Mouse (Mus musculus): ENCODE results near the gene Sorbs2. TPM values are rescaled to one million over a fixed set of nuclear protein-coding genes. Genes with fewer than 3 reads are reported as not detected.

Gene Sorbs2
- polyA plus RNA-seq, 1 experiment from 2014 or later, result 23.9 TPM

DNA sequence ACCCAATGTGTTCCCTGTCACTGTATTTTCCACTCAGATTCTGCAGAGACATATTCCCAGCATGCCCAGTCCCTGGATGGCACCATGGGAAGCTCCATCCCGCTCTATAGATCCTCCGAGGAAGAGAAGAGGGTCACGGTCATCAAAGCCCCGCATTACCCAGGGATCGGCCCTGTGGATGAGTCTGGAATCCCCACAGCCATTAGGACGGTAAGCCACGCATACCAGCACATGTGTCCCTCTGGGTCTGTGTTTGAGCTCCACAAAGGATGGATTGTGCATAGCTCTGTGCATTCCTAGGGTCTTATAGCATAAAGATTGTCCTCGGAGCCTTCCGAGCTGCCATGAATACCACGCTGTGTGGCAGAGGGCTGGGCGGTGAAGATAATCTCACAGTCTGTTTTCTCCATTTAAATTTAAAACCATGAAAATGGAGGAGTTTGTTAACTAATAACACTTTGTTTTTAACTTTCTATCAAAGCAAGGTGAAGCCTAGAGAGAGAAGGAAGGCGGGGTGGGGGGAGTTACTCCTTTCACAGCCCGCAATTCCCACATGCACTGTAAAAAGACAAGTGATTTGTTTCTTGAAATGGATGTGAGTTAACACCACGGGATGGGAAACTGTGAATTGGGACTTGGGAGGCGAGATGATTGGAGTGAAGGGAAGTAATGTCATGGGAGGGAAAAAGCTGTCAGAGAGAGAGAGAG is 255.5 kb downstream of the Sorbs2 start:
- ATAC-seq (ENCODE audit: low read depth), result no peak
- Histone ChIP-seq H3K9me3 (ENCODE audit: control insufficient read depth, low read length) (no peaks in the 10 kb centered on the region), H3K36me3 (ENCODE audit: control insufficient read depth, insufficient read depth, low read length) (no peaks in the 10 kb centered on the region), H3K27ac (ENCODE audit: low read length) (no peak overlapping the region), H3K4me3 (ENCODE audit: low read length) (no peak overlapping the region), H3K9ac (ENCODE audit: low read length) (no peak overlapping the region), H3K4me1 (replicated peaks; ENCODE audit: control insufficient read depth, insufficient read depth, low read length) (peaks cover 9% of the 10 kb centered on the region; the same call in 1 of the 2 replicates), H3K27me3 (ENCODE audit: control insufficient read depth, insufficient read depth, low read depth, low read length) (no peaks in the 10 kb centered on the region), H3K4me2 (ENCODE audit: low read depth, low read length) (no peak overlapping the region)
- 78% methylated on average over 15 of the region's 15 CpGs for WGBS

DNA sequence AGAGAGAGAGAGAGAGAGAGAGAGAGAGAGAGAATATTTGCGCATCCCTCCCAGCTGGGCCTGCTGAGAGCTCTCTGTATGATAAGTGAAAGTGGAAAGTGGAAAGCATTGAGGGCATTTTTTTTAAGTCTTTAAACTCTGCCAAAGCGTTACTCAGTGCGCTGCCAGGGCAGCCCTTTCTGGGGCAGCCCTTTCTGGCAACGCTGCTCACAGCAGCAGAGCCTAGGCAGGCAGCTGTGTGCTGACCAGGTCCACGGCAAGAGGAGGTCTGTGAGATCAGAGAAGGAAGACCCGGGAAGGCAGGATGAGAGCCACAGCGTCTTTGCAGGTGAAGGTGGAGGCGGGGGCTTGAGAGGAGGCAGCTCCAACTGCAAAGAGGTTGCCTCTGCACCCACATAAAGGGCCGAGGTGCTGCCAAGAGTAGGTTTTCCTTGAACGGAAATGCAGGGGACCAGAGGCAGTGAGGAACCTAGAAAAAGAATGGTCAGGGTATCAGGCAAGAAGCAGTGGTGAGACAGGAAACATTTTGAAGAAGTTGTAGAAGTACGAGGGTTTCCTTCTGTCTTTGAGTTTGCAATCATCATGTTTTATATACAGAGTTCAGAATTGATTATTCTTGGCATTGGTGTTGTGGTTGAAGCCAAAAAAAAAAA is 256.2 kb downstream of the Sorbs2 start:
- 37% methylated on average over 11 of the region's 11 CpGs for WGBS
- H3K4me1 ChIP-seq (replicated peaks; ENCODE audit: control insufficient read depth, insufficient read depth, low read length), result peaks cover 9% of the 10 kb centered on the region; the same call in 1 of the 2 replicates
- no peaks in the 10 kb centered on the region for H3K9me3 ChIP-seq (ENCODE audit: control insufficient read depth, low read length)
- no peak overlapping the region for H3K4me3 ChIP-seq (ENCODE audit: low read length)
- H3K9ac ChIP-seq (ENCODE audit: low read length), result no peak overlapping the region
- no peaks in the 10 kb centered on the region for H3K36me3 ChIP-seq (ENCODE audit: control insufficient read depth, insufficient read depth, low read length)
- H3K27ac ChIP-seq (ENCODE audit: low read length), result no peak overlapping the region
- peak; percentile 36 for ATAC-seq (ENCODE audit: low read depth)
- no peaks in the 10 kb centered on the region for H3K27me3 ChIP-seq (ENCODE audit: control insufficient read depth, insufficient read depth, low read depth, low read length)
- H3K4me2 ChIP-seq (ENCODE audit: low read depth, low read length), result no peak overlapping the region

DNA sequence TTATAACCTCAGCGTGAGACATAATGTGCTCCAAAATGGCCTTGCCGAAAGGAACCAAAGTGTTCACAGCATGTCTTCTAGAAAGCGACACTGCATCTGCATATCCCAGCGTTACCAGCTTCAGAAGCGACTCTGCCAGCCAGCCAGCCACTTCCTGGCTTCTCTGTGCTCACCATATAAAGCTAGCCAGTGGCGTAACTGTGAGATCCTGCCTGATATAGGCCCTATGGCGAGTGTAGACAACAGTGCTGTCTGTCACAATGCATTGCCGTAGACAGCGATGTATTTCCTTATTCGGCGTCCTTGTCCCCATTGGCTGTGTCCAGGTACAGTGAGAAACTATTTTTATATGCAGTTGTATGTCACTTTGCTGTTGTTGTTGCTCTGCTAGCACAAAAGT is 258.6 kb downstream of the Sorbs2 start:
- H3K4me2 ChIP-seq (ENCODE audit: low read depth, low read length), result no peak overlapping the region
- no peak overlapping the region for H3K4me3 ChIP-seq (ENCODE audit: low read length)
- H3K27ac ChIP-seq (ENCODE audit: low read length), result no peak overlapping the region
- no peaks in the 10 kb centered on the region for H3K9me3 ChIP-seq (ENCODE audit: control insufficient read depth, low read length)
- H3K36me3 ChIP-seq (ENCODE audit: control insufficient read depth, insufficient read depth, low read length), result no peaks in the 10 kb centered on the region
- H3K9ac ChIP-seq (ENCODE audit: low read length), result no peak overlapping the region
- H3K27me3 ChIP-seq (ENCODE audit: control insufficient read depth, insufficient read depth, low read depth, low read length), result no peaks in the 10 kb centered on the region
- ATAC-seq (ENCODE audit: low read depth), result no peak
- 76% methylated on average over 11 of the region's 11 CpGs for WGBS
- H3K4me1 ChIP-seq (replicated peaks; ENCODE audit: control insufficient read depth, insufficient read depth, low read length), result peaks cover 7% of the 10 kb centered on the region; the same call in 1 of the 2 replicates

DNA sequence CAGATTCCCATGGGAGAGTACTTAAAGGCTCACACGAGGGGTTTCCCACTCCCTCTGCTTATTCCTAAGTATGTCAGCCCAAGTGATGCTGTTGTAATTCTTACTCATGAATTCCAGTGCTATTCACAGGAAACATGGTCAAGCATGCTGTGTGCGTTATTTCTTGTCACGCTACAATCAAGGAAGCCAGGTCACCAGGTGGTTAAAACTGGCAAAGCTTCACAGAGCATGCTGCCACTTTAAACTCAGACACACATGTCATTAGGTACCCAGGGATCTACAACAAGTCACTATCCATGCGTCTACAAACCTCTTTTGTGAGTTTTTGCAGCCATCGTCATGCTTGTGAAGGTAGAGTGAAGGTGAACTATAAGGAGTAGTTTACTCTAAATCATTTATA is 267.3 kb downstream of the Sorbs2 start:
- H3K36me3 ChIP-seq (ENCODE audit: control insufficient read depth, insufficient read depth, low read length), result 0 out of 2 replicates have a peak, but pooled peaks cover 2% of the 10 kb centered on the region
- no peaks in the 10 kb centered on the region for H3K9me3 ChIP-seq (ENCODE audit: control insufficient read depth, low read length)
- ATAC-seq (ENCODE audit: low read depth), result no peak
- 86% methylated on average over 5 of the region's 5 CpGs for WGBS
- no peak overlapping the region for H3K9ac ChIP-seq (ENCODE audit: low read length)
- no peaks in the 10 kb centered on the region for H3K4me1 ChIP-seq (replicated peaks; ENCODE audit: control insufficient read depth, insufficient read depth, low read length)
- H3K27me3 ChIP-seq (ENCODE audit: control insufficient read depth, insufficient read depth, low read depth, low read length), result no peaks in the 10 kb centered on the region
- no peak overlapping the region for H3K4me3 ChIP-seq (ENCODE audit: low read length)
- H3K27ac ChIP-seq (ENCODE audit: low read length), result no peak overlapping the region
- no peak overlapping the region for H3K4me2 ChIP-seq (ENCODE audit: low read depth, low read length)

DNA sequence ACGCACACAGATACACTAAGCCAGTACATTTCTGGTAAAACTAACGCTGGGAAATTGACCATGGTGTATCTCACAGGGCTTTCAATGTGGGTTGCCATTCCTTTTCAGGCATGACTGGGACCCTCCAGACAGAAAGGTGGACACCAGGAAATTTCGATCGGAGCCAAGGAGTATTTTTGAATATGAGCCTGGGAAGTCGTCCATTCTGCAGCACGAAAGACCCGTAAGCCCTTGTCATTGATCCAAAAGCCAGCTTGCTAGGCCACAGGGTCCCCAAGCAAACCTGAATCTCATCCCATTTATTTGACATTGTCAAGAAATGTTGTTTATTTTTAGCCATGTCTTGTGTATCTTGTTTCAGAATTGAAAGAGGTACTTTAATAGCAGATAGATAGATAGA is 267.9 kb downstream of the Sorbs2 start:
- no peak overlapping the region for H3K4me2 ChIP-seq (ENCODE audit: low read depth, low read length)
- no peak for ATAC-seq (ENCODE audit: low read depth)
- no peaks in the 10 kb centered on the region for H3K9me3 ChIP-seq (ENCODE audit: control insufficient read depth, low read length)
- no peak overlapping the region for H3K9ac ChIP-seq (ENCODE audit: low read length)
- no peak overlapping the region for H3K4me3 ChIP-seq (ENCODE audit: low read length)
- H3K4me1 ChIP-seq (replicated peaks; ENCODE audit: control insufficient read depth, insufficient read depth, low read length), result no peaks in the 10 kb centered on the region
- H3K27ac ChIP-seq (ENCODE audit: low read length), result no peak overlapping the region
- no peaks in the 10 kb centered on the region for H3K27me3 ChIP-seq (ENCODE audit: control insufficient read depth, insufficient read depth, low read depth, low read length)
- 0 out of 2 replicates have a peak, but pooled peaks cover 2% of the 10 kb centered on the region for H3K36me3 ChIP-seq (ENCODE audit: control insufficient read depth, insufficient read depth, low read length)
- 91% methylated on average over 7 of the region's 7 CpGs for WGBS

DNA sequence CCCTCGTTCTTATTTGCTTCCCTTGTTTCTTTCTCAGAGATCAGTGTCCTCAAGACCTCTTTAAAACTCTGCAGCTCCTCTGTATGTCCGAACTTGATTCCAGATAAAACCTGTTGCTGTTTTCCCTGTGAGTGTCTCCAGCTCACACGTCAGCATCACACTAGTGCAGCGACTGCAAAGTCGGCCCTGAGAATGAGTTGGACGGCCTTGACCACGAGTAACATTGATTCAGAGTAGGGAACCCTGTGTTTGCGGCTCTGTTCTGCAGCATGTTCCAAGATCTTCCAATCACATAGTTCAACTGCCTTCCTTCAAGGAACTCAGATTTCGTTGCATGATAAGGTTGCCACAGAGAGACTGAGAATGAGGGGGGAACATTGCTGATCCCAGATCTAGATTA is 268.8 kb downstream of the Sorbs2 start:
- no peak for ATAC-seq (ENCODE audit: low read depth)
- no peak overlapping the region for H3K4me3 ChIP-seq (ENCODE audit: low read length)
- no peak overlapping the region for H3K27ac ChIP-seq (ENCODE audit: low read length)
- no peaks in the 10 kb centered on the region for H3K9me3 ChIP-seq (ENCODE audit: control insufficient read depth, low read length)
- H3K9ac ChIP-seq (ENCODE audit: low read length), result no peak overlapping the region
- 0 out of 2 replicates have a peak, but pooled peaks cover 2% of the 10 kb centered on the region for H3K36me3 ChIP-seq (ENCODE audit: control insufficient read depth, insufficient read depth, low read length)
- H3K4me1 ChIP-seq (replicated peaks; ENCODE audit: control insufficient read depth, insufficient read depth, low read length), result no peaks in the 10 kb centered on the region
- no peak overlapping the region for H3K4me2 ChIP-seq (ENCODE audit: low read depth, low read length)
- no peaks in the 10 kb centered on the region for H3K27me3 ChIP-seq (ENCODE audit: control insufficient read depth, insufficient read depth, low read depth, low read length)
- 80% methylated on average over 9 of the region's 9 CpGs for WGBS

DNA sequence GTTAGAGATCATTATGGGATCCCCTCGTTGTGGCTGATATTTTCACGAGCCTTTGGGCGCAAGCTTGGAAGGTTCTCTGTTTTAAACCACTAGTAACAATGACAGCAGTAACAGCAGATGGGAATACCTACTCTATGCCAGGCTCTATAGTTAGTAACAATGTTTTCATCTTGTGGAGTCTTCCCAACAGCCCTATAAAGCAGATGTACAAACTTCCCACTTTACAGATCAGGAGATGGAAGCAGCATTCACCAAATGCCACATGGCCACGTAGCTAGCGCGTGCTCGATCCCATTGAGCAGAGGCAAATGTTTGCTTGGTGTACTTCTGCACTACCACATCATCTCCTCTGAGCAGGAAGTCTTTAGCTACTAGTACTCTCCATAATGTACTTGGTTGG is 269.4 kb downstream of the Sorbs2 start:
- ATAC-seq (ENCODE audit: low read depth), result no peak
- H3K4me2 ChIP-seq (ENCODE audit: low read depth, low read length), result no peak overlapping the region
- H3K27ac ChIP-seq (ENCODE audit: low read length), result no peak overlapping the region
- no peaks in the 10 kb centered on the region for H3K27me3 ChIP-seq (ENCODE audit: control insufficient read depth, insufficient read depth, low read depth, low read length)
- 95% methylated on average over 7 of the region's 7 CpGs for WGBS
- no peak overlapping the region for H3K9ac ChIP-seq (ENCODE audit: low read length)
- 0 out of 2 replicates have a peak, but pooled peaks cover 2% of the 10 kb centered on the region for H3K36me3 ChIP-seq (ENCODE audit: control insufficient read depth, insufficient read depth, low read length)
- H3K9me3 ChIP-seq (ENCODE audit: control insufficient read depth, low read length), result no peaks in the 10 kb centered on the region
- H3K4me1 ChIP-seq (replicated peaks; ENCODE audit: control insufficient read depth, insufficient read depth, low read length), result no peaks in the 10 kb centered on the region
- no peak overlapping the region for H3K4me3 ChIP-seq (ENCODE audit: low read length)

DNA sequence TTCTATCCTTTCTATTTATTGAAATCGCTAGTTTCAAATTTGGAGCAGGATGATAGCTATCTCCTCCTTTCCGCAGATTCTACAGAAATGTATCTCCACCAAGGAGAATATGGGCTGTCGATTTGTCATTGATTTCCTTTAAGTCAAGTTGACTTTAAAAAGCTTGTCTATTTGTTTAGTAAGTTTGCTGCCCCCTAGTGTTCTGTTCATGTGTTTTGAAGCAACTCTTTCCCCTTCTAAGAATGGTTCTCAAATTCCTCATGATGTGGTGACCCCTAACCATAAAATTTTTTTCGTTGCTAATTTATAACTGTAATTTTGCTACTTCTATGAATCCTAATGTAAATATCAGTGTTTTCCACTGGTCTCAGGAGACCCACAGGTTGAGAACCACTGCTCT is 273.0 kb downstream of the Sorbs2 start:
- Histone ChIP-seq H3K9me3 (ENCODE audit: control insufficient read depth, low read length) (no peaks in the 10 kb centered on the region), H3K4me2 (ENCODE audit: low read depth, low read length) (no peak overlapping the region), H3K9ac (ENCODE audit: low read length) (no peak overlapping the region), H3K4me3 (ENCODE audit: low read length) (no peak overlapping the region), H3K4me1 (replicated peaks; ENCODE audit: control insufficient read depth, insufficient read depth, low read length) (no peaks in the 10 kb centered on the region), H3K36me3 (ENCODE audit: control insufficient read depth, insufficient read depth, low read length) (no peaks in the 10 kb centered on the region), H3K27me3 (ENCODE audit: control insufficient read depth, insufficient read depth, low read depth, low read length) (no peaks in the 10 kb centered on the region), H3K27ac (ENCODE audit: low read length) (no peak overlapping the region)
- no peak for ATAC-seq (ENCODE audit: low read depth)
- WGBS, result 45% methylated on average over 4 of the region's 4 CpGs

DNA sequence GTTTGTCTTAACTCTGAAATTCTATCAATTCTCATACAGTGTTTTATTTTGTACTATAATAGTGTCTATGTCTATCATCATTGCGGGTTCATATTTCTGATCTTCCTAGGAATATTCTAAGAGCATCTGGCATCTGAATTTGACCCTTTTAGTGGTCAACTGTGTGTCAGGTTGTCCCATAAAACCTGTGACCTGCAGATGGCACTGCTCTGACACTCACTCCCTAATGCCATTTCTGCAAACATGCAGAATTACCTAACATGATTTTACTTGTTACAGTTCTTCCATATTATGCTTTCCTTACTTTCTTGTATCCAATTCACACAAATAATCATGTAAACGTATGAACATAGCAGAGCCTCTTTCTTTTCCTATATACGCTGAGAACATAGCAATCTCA is 281.0 kb downstream of the Sorbs2 start:
- ATAC-seq (ENCODE audit: low read depth), result no peak
- no peaks in the 10 kb centered on the region for H3K36me3 ChIP-seq (ENCODE audit: control insufficient read depth, insufficient read depth, low read length)
- H3K9me3 ChIP-seq (ENCODE audit: control insufficient read depth, low read length), result no peaks in the 10 kb centered on the region
- no peaks in the 10 kb centered on the region for H3K4me1 ChIP-seq (replicated peaks; ENCODE audit: control insufficient read depth, insufficient read depth, low read length)
- no peak overlapping the region for H3K27ac ChIP-seq (ENCODE audit: low read length)
- no peaks in the 10 kb centered on the region for H3K27me3 ChIP-seq (ENCODE audit: control insufficient read depth, insufficient read depth, low read depth, low read length)
- no peak overlapping the region for H3K9ac ChIP-seq (ENCODE audit: low read length)
- no peak overlapping the region for H3K4me3 ChIP-seq (ENCODE audit: low read length)
- H3K4me2 ChIP-seq (ENCODE audit: low read depth, low read length), result no peak overlapping the region
- WGBS, result 78% methylated on average over 3 of the region's 3 CpGs

Data from lung, embryonic 16.5 days (tissue).